Mouse (Mus musculus): ENCODE data around the gene Auts2.

Gene Auts2

GRCm38 (mm10) chr5:132448401-132449066 lies 94.6 kb downstream of the Auts2 start:
- DNase-seq (ENCODE audit: low spot score): no peak

- DNase-seq (ENCODE audit: low spot score): no peak
Observed at GRCm38 (mm10) chr5:132445213-132445954, 97.8 kb downstream of the Auts2 start.

GRCm38 (mm10) chr5:132442948-132443347 lies 100.2 kb downstream of the Auts2 start:
- no peak for DNase-seq (ENCODE audit: low spot score)

- DNase-seq (ENCODE audit: low spot score): no peak
Observed at GRCm38 (mm10) chr5:132438414-132438813, 104.7 kb downstream of the Auts2 start.

- DNase-seq (ENCODE audit: low spot score): peak; percentile 9
Observed at GRCm38 (mm10) chr5:132437994-132438393, 105.2 kb downstream of the Auts2 start.

- DNase-seq (ENCODE audit: low spot score): no peak
Observed at GRCm38 (mm10) chr5:132437478-132437877, 105.7 kb downstream of the Auts2 start.

- DNase-seq (ENCODE audit: low spot score): peak; percentile 43
Observed at GRCm38 (mm10) chr5:132436901-132437300, 106.2 kb downstream of the Auts2 start.

- no peak for DNase-seq (ENCODE audit: low spot score)
Observed at GRCm38 (mm10) chr5:132436473-132436872, 106.7 kb downstream of the Auts2 start.

GRCm38 (mm10) chr5:132435401-132435800 lies 107.7 kb downstream of the Auts2 start:
- DNase-seq (ENCODE audit: low spot score): no peak

GRCm38 (mm10) chr5:132433377-132434115 lies 109.6 kb downstream of the Auts2 start:
- no peak for DNase-seq (ENCODE audit: low spot score)

- DNase-seq (ENCODE audit: low spot score): no peak
Observed at GRCm38 (mm10) chr5:132429363-132429762, 113.8 kb downstream of the Auts2 start.

GRCm38 (mm10) chr5:132426342-132426741 lies 116.8 kb downstream of the Auts2 start:
- no peak for DNase-seq (ENCODE audit: low spot score)

- DNase-seq (ENCODE audit: low spot score): no peak
Observed at GRCm38 (mm10) chr5:132425792-132426309, 117.3 kb downstream of the Auts2 start.

GRCm38 (mm10) chr5:132410338-132410852 lies 132.7 kb downstream of the Auts2 start:
- DNase-seq (ENCODE audit: low spot score): no peak

GRCm38 (mm10) chr5:132408892-132409575 lies 134.1 kb downstream of the Auts2 start:
- DNase-seq (ENCODE audit: low spot score): no peak

GRCm38 (mm10) chr5:132400556-132400955 lies 142.6 kb downstream of the Auts2 start:
- no peak for DNase-seq (ENCODE audit: low spot score)

GRCm38 (mm10) chr5:132399486-132399885 lies 143.7 kb downstream of the Auts2 start:
- DNase-seq (ENCODE audit: low spot score): no peak

- no peak for DNase-seq (ENCODE audit: low spot score)
Observed at GRCm38 (mm10) chr5:132395922-132396321, 147.2 kb downstream of the Auts2 start.

GRCm38 (mm10) chr5:132394800-132395575 lies 148.2 kb downstream of the Auts2 start:
- DNase-seq (ENCODE audit: low spot score): no peak

- no peak for DNase-seq (ENCODE audit: low spot score)
Observed at GRCm38 (mm10) chr5:132391831-132392763, 151.0 kb downstream of the Auts2 start.

All from urinary bladder, postnatal 14 days (tissue).